Mouse (Mus musculus): Measurements from ENCODE around the gene Txndc2. TPM values are rescaled to one million over a fixed set of nuclear protein-coding genes. Genes with fewer than 3 reads are reported as not detected.

The Txndc2 gene
- total RNA-seq, 1 experiment from 2014 or later: not detected

DNA sequence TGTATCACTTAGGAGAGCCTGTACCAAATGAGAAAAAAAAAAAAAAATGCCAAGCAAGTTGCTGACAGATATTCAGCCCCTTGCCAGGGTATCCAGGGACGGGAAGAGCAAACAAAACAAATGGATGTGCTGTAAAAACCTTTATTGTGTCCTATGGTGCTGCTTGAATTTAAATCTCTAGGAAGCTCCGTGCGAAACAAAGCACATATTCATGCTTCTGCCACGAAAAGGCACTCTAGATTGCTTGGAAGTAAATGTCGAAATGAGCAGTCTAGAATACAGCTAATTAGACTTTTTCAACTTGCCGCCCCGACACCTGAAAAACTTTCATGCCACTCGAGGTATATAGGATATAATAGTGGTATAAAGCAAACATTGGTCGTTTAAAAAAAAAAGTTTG, 27.5 kb downstream of the Txndc2 start:
- no peak for ATAC-seq (replicated peaks; ENCODE audit: low read depth, poor library complexity, severe bottlenecking)

GRCm38 (mm10) chr17:65613463-65614412, 28.2 kb downstream of the Txndc2 start, which contains the start of gene Vapa:
Gene Vapa, minus strand, starts transcription at chr17:65613555.
- peak; percentile 84 for ATAC-seq (replicated peaks; ENCODE audit: low read depth, poor library complexity, severe bottlenecking)

- ATAC-seq (replicated peaks; ENCODE audit: low read depth, poor library complexity, severe bottlenecking): peak; percentile 1; the same call in 1 of the 2 replicates
Observed at GRCm38 (mm10) chr17:65613142-65613462, 28.9 kb downstream of the Txndc2 start.

- no peak for ATAC-seq (replicated peaks; ENCODE audit: low read depth, poor library complexity, severe bottlenecking)
Observed at GRCm38 (mm10) chr17:65612391-65613141, 29.4 kb downstream of the Txndc2 start.

- ATAC-seq (replicated peaks; ENCODE audit: low read depth, poor library complexity, severe bottlenecking): no peak
Observed at GRCm38 (mm10) chr17:65611721-65612120, 30.2 kb downstream of the Txndc2 start.

DNA sequence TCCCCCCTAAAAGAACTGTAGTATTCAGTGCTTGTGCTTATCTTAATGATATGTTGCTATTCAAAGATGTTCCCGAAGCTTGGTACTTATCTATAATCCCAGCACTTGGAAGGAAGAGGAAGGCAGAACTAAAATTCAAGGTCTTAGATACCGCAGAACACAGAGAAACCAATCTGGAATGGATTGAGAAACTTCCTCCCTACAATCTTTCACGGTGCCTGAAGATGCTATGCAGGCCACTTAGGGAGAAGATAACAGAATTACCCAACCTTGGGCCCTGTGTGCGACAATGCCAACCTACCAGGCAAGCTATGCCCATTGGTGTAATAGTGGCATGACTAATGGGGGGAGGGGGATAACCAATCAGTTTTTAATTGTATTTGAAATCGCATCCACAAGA, 33.2 kb downstream of the Txndc2 start:
- ATAC-seq (replicated peaks; ENCODE audit: low read depth, poor library complexity, severe bottlenecking): peak; percentile 43

- ATAC-seq (replicated peaks; ENCODE audit: low read depth, poor library complexity, severe bottlenecking): no peak
Observed at GRCm38 (mm10) chr17:65608312-65608687, 33.7 kb downstream of the Txndc2 start.

- 0 out of 2 replicates have a peak, but pooled peaks have one; percentile 15 for ATAC-seq (replicated peaks; ENCODE audit: low read depth, poor library complexity, severe bottlenecking)
Observed at GRCm38 (mm10) chr17:65607574-65608311, 34.2 kb downstream of the Txndc2 start.

DNA sequence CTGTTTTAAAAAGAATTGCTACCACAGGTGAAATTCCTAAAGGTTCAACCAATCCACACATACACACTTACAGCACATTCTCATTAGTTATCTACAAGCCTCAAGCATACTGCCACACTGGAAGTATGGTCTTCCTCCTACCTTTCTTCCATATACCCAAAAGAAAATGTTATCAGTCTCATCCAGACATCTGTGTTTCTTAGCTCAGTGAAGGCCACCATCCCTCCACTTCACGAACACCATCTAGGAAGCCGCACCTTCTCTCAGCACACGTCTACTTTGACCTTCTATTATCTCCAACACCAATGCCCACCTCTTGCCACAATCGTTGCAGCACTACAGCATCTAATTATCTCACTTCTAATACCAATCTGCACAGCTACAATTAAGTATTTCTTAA, 36.0 kb downstream of the Txndc2 start:
- peak; percentile 36 for ATAC-seq (replicated peaks; ENCODE audit: low read depth, poor library complexity, severe bottlenecking)

- peak; percentile 6; the same call in 1 of the 2 replicates for ATAC-seq (replicated peaks; ENCODE audit: low read depth, poor library complexity, severe bottlenecking)
Observed at GRCm38 (mm10) chr17:65604892-65605291, 37.1 kb downstream of the Txndc2 start.

GRCm38 (mm10) chr17:65604315-65604714, 37.7 kb downstream of the Txndc2 start:
- ATAC-seq (replicated peaks; ENCODE audit: low read depth, poor library complexity, severe bottlenecking): peak; percentile 40

- ATAC-seq (replicated peaks; ENCODE audit: low read depth, poor library complexity, severe bottlenecking): no peak
Observed at GRCm38 (mm10) chr17:65597857-65598486, 44.0 kb downstream of the Txndc2 start.

DNA sequence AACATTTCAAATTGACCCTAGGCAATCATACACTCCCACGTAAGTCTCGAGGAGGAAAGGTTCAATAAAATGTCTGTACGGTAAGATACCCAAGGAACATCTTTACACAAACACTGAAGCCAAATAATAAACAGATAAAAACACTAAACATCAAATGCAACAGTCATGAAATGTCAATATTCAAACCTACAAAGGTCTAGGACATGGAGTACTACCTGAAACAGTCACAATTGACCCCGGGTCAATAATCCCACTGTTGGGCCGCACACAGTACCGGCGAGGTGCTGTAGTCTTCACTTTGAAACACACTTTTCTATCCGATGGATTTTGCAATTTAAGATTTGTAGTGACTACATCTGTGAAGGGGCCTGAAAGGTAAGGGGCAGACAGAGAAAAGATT, 47.3 kb downstream of the Txndc2 start:
- ATAC-seq (replicated peaks; ENCODE audit: low read depth, poor library complexity, severe bottlenecking): no peak

Other genes with a start within 250 kb of the Txndc2 start
- gene Tmem232, start 101.4 kb downstream of the Txndc2 start, total RNA-seq (2017): not detected in 2 replicates
- 57.9 and 68.4 TPM in 2 replicates for gene Vapa, start 28.6 kb downstream of the Txndc2 start, total RNA-seq (2017)
- 45.9 and 56.4 TPM in 2 replicates for gene Rab31, start 130.6 kb upstream of the Txndc2 start, total RNA-seq (2017)
- 53.1 and 60.4 TPM in 2 replicates for gene Ppp4r1, start 140.4 kb upstream of the Txndc2 start, total RNA-seq (2017)
- gene Ralbp1, start 243.6 kb upstream of the Txndc2 start, total RNA-seq (2017): 114 and 116 TPM in 2 replicates

All from common myeloid progenitor, adult 5-6 weeks (primary cell).